Mouse (Mus musculus) spleen, embryonic (tissue): Measurements from ENCODE around the gene Acy3.
"Not testable (repeated sequence)": the region's sequence is repeated elsewhere in the genome, so short reads cannot be mapped to it uniquely, and the experiment has no call there.

Source experiments
- CTCF ChIA-PET: fragments of 350-600 bp; sonication (Branson Sonifier 250); formaldehyde crosslinking; loops from one replicate; lab custom pipeline; 2022; lab: Charles Lee

The Acy3 gene

DNA sequence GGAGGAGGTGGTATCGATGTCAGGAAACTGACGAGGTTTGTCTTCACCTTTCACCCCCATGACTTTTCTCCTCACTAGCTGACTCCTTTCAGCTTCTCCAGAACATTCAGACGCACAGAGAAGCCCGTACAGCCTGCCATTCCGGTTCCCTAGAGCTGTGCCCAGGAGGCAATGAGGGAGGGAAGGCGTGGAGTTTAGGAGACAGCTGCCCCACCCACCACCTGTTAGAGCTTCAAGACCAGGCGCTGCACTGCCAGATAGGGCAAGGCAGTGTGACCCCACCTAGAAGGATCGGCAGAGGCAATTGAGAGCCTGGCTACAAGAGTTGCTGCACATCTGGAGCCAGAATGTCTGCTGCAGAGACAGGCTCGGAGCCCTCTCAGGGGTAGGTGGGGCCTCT, 14.1 kb upstream of the Acy3 start, which contains the start of gene Aldh3b2:
TSS of gene Aldh3b2 (plus strand) at position 100 of the 400 bp plus-strand sequence.
- CTCF ChIA-PET = interaction anchor here (0.6 kb wide), 1 partner anchor 123 kb away, joined by 3 read pairs; no protein-coding TSS in a partner anchor

DNA sequence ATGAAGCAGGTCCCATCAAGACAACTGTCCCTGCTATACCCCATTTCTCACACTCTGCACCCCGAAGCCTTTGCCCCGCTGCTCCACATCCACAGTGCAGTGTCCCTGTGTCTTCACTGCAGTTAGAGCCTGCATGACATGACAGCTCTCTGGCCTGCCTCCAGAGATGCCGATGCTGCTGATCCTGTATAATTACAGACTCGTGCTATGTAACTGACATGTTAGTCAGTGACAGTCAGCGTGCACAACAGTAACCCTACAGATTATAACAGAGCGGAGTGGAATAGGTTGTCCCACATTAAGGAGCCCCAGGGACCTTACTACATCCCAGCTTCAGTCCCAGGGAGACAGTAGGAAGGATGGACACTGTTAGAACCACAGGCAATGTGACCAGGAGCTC, 11.8 kb upstream of the Acy3 start:
- CTCF ChIA-PET = not testable (repeated sequence)

DNA sequence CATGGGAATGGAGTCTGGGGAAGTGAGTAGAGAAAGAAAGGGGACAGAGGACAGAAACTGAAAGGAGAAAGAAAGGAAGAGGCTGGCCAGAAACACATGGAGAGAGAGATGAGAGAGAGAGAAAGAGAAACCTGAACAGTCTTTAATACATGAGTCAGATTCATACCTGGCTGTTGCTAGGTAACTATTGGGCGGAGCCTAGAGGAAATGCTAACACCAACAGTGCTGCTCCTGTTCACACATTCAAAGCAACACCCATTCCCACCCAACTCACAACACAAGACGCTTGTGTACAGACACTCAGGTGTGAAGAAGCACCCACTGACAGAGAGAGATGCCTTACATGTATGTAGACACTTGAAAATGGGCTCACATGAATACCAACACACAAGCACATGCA, 10.5 kb upstream of the Acy3 start:
- CTCF ChIA-PET = no interaction called here

DNA sequence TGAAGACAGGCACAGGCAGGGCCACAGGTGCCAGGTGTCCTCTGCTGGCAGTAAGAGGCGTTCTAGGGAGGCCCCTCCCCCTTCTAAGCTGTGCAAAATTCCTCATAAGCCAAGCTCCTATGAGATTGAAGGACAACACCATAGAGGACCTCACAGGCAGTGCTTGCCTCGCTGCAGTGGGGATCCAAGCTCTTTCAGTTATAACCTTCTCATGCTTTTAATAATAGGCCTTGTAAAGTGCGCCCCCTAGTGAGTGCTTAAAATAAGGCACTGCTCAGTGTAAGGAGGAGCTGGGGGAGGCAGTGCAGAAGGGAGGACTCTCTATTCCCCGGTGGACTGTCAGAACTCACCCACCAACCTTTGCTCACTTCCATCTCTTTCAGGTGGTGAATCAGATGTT, 6.1 kb upstream of the Acy3 start:
- CTCF ChIA-PET = interaction anchor here (0.5 to 1.3 kb wide), 7 partner anchors 9 to 90 kb away, joined by 3 to 11 read pairs (median 3); no protein-coding TSS in a partner anchor

DNA sequence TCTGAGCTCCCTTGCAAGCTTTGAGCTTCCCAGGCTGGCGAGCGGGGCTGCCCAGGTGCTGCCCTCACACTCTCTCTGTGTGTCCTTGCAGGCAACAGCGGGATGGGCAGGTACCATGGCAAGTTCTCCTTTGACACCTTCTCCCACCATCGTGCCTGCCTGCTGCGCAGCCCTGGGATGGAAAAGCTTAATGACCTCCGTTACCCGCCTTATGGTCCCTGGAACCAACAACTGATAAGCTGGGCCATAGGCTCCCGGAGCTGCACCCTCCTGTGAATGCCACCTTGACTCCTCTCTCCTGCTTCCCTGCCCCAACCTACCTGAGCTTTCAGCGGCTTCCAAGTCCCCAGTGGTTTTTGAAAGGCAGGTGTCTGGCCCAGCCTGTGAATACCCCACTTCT, 5.5 kb upstream of the Acy3 start:
- CTCF ChIA-PET = interaction anchor here (0.5 to 1.3 kb wide), 7 partner anchors 10 to 91 kb away, joined by 3 to 11 read pairs (median 3); no protein-coding TSS in a partner anchor

DNA sequence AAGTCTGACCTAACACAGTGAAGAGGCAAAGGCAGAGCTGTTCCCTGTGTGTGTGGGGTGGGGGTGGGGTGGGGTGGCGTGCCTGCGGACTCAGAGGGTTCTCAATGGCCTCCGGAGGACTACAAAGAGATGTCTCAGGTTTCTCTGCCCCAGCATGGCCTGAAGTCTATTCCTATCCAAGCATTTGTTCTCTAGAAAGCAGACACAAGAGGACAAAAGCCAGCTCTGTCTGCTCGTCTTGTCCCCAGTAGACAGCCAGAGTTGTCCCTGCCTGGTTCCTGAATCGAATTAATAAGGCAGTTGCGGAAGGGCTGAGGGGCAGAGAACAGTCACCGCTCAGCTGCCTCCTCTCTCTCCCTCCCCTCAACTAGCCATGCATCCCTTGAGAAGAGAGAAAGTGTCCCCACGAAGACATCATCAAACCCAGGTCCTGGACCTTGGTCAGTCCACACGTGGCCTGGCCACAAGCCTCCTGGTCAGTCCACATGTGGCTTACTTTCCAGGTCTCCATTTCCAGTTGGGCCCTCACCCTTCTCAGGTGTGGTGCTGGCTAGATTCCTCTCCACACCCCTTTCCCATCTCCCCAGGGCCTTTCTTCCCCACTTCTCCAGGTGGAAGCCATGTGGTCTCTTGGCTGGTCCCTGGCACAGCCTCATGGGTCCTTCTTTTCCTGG, 2.7 kb upstream of the Acy3 start:
- CTCF ChIA-PET = no interaction called here

DNA sequence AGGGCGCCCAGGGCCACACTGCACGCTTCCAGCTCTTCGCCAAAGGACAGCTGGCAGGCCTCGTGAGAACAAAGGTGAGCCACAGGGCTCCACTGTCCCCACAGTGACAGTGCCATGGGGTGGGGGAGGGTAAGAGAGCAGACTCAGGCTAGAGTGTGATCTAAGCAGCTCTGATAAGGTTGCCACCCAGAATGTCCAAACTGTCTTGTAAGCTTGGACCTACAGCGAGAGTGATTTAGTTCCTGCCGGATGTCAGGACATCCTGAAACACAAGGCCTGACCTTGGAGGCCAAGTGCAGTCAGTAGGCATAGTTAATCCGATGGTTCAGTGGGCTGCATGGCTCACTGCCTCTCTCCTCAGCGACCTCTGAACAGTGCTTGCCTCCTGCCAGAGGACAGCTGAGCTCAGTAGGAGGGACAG, 1.1 kb upstream of the Acy3 start:
- CTCF ChIA-PET = interaction anchor here (0.5 to 1.7 kb wide), 3 partner anchors 10 to 329 kb away, joined by 3 to 4 read pairs (median 3); no protein-coding TSS in a partner anchor

DNA sequence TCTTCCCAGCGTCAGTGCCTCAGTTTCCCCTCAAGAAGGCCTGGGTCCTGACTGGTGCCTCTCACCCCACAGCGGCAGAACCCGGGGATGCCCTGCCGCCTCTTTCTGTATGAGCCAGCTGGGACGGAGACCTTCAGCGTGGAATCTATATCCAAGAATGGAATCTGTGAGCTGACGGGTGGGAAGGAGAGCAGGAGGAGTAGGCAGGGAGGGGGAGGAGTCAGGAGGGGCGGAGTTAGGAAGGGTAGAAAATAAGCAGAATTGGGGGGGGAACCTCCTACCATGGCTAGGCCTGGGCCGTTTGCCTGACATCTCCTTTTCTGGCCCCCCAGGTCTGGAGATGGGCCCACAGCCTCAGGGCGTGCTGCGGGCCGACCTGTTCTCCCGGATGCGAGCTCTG, 1.7 kb downstream of the Acy3 start:
- CTCF ChIA-PET = interaction anchor here (1.1 kb wide), 1 partner anchor 64 kb away, joined by 4 read pairs; no protein-coding TSS in a partner anchor

DNA sequence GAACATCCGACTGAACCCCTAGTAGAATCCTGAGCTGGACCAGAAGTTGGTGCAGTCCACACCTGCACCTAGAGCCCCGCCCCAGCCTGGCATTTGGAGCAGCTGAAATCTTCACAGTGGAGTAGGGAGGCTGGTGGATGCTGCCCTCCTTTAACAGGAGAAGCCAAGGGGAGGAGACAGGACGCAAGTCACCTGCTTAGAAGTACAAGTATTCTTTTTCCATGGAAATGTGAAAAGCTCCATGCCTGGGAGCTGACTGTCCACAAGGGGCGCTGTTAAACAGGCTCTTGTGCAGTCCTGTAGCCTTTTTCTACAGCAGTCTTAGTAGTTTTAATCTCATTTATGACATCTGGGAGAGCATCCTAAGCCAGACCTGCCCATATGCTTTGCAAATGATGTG, 2.4 kb downstream of the Acy3 start:
- CTCF ChIA-PET = no interaction called here

DNA sequence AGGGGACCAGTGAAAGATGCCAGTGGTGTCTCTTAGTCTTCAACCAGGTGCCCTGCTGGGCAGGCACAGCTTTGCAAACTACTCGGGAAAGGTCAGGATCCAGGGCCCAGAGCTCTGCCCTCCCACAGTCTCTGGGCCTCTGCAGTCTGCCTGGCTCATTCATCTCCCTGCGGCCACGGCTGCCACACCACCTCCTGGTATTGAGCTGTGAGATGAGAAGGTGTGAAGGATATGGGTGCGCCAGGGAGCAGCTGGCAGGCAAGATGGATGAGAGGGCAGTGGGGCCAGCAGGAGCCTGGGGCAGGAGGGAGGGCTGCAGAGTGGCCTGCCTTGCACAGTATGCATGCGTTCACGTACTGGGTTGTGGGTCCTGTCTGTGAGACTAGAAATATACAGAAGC, 4.4 kb downstream of the Acy3 start:
- CTCF ChIA-PET = interaction anchor here (0.9 kb wide), 1 partner anchor 10 kb away, joined by 3 read pairs; no protein-coding TSS in a partner anchor

DNA sequence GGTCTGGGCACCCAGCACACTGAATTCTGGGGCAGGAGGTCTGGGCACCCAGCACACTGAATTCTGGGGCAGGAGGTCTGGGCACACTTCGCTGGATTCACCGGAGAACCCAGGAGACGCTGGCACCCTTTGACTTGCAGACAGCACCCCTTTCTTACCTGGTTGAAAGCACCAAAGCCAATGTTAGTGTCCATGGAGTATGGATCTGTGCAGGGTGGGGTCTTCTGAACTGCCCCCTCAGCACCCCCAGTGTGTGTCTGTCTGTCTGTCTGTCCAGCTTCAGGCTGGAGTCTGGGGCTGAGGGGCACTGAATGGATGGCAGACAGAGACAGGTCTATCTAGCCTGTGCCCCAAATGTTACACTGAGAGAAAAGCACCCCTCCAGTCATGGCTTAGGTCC, 5.2 kb downstream of the Acy3 start:
- CTCF ChIA-PET = no interaction called here

DNA sequence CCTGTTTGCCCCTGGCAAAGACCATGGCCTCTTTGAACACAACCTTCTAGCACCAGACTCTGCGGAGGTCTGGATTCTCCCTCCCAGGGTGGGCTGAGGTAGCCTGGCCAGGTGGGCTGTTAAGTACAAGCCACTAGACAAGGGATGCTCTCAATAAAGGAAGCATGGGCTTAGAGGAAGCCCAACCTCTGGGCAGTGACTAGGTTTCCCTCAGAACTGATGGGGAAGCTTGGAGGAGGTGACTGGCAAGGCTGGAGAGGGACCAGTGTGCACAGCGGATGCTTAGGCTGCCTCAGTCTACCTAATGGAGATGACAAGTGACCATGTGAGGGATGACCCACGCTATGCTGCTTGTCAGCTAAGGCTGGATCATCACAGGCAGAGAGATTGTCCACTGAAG, 5.6 kb downstream of the Acy3 start:
- CTCF ChIA-PET = no interaction called here

DNA sequence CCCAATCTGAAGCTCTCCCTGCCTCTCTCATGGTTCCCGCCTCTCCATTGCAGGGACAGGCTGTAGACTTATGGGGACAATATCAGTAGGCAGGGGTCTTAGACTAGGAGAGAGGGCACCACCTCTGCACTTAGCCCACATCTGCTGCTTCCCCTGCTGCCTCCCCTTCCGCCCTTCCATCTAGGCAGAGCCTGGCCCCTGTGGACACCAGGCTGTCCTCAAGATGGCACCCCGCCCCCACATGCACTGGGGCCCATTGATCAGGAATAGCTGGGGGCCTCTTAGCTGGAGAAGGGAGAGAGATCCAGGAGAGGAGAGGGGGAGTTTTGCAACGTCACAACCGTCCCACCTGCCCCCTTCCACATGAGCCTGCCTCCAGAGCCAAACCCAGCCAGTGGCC, 6.0 kb downstream of the Acy3 start, which contains the start of gene Tbx10:
TSS of gene Tbx10 (plus strand) at position 337 of the 400 bp plus-strand sequence.
- CTCF ChIA-PET = no interaction called here

DNA sequence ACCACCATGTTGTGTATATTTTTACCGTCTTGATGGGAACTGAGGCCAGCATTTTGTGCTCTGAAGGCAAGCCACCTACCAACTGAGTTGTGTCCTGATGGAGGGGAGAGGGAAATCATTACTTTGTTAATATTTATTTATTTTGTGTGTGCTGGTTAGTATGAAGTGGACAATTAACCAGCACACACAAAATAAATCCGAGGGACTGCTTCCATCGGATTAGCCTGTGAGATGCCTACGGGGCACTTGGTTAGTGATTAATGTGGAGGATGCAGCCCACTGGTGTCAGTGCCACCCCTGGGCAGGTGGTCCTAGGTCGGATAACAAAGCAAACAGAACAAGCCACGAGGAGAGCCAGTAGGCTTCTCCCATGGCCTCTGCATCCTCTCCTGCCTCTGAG, 8.6 kb downstream of the Acy3 start:
- CTCF ChIA-PET = interaction anchor here (0.7 kb wide), 1 partner anchor 90 kb away, joined by 7 read pairs; no protein-coding TSS in a partner anchor

DNA sequence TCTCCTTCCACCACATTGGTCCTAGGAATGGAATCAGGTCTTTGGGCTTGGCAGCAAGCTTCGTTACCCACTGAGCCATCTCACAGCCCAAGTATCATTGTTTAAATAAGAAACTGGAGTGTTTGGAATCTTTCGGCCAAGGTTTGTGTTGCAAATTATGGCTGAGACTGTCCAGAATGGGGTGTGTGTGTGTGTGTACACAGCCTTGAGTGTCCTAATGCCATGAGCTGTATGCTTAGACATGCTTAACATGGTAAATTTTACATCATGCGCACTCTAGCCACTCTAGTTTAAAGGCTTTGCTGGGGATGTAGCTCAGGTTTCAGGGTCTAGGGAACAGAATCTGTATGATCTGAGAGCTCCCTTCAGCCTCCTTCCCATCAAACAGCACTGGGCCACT, 9.1 kb downstream of the Acy3 start:
- CTCF ChIA-PET = interaction anchor here (0.7 to 1.1 kb wide), 2 partner anchors 9 to 91 kb away, joined by 3 to 7 read pairs; partner anchors contain the start of gene Acy3

DNA sequence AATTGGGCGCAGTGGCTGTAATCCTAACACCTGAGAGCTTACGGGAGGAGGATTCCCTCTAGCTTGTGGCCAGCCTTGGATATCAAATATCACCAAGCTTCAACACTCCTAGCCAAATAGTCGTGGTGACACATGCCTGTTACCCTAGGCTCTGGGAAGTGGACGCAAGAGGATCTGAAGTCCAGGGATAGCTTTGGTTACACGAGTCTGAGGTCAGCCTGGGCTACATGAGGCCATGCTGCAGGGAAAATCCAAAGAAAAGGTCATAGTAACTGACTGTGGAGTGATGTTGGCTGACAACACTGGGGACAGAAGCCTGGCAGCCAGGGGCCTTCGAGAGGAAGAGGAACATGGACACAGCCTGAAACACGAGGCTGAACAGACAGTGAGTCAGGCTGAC, 9.7 kb downstream of the Acy3 start:
- CTCF ChIA-PET = interaction anchor here (1.1 kb wide), 1 partner anchor 10 kb away, joined by 3 read pairs; the partner anchor contains the start of gene Acy3

DNA sequence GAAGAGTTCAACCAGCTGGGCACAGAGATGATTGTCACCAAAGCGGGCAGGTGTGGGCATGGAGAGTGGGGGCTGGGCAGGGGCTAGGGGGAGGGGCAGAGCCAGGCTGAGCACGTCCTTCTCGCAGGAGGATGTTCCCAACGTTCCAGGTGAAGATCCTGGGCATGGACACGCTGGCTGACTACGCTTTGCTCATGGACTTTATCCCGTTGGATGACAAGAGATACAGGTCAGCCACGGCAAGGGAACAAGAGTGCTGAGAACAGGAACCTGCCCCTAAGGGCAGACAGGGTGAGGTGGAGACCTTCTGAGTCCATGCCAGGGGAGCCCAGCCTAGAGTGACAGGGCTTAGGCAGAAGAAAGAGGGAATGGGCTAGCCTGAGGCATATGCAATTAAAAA, 10.4 kb downstream of the Acy3 start:
- CTCF ChIA-PET = no interaction called here

DNA sequence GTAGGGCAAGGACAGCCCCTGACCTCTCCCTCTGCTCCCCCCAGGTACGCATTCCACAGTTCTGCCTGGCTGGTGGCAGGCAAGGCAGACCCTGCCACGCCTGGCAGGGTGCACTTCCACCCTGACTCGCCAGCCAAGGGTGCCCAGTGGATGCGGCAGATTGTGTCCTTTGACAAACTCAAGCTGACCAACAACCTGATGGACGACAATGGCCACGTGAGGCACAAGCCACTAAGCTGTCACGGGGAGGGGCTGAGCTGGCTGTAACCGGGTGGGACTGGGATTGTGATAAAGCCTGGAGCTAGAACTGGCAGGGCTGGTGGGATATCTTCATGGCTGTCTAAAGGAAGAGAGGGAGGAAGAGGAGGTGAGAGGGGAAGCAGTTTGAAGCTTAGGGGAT, 10.9 kb downstream of the Acy3 start:
- CTCF ChIA-PET = no interaction called here

DNA sequence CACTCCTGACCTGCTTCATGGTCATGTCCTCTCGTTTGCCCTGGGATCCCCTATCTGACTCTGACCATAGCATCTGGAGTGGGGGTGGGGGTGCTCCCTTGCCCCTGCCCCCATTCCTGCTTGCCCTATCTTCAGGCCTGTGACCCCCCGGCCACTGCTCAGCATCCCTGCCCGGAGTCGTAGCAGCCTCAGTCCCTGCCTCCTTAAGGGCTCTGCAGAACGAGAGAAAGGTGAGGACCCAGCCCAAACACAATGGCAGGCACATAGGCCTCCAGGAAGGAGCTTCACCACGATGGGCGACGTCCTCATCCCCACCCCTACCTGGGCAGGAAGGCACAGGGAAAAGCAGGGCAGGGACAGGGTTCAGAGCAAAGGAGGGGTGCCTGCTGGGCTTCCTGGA, 12.0 kb downstream of the Acy3 start:
- CTCF ChIA-PET = no interaction called here

DNA sequence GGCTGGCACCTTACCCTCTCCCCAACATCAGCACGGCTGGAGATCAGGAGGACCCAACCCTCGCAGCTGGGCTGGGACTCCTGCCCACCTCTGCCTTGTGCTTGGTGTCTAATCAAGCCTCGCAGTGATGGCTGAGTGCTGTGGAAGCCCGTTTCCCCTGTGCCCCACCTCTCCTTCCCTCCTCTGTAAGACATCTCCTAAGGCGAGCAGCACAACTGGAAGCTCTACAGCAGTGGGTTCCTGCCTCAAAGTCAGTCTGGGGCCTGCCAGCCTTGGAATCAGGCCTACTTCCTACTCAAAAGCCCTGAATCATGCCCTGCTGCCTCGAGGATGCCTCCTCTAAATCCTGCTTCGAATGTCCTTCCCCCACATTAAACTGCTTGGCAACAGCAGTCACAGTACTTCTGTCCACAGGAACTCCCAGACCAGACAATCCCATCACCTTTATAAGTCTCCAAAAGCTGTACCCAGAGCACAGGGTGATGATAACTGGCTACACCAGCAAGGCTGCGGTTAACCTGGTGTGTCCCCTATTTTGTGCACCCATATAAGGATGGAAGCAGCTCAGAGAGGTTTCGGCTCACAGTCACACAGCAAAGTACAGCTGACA, 12.9 kb downstream of the Acy3 start:
- CTCF ChIA-PET = no interaction called here

DNA sequence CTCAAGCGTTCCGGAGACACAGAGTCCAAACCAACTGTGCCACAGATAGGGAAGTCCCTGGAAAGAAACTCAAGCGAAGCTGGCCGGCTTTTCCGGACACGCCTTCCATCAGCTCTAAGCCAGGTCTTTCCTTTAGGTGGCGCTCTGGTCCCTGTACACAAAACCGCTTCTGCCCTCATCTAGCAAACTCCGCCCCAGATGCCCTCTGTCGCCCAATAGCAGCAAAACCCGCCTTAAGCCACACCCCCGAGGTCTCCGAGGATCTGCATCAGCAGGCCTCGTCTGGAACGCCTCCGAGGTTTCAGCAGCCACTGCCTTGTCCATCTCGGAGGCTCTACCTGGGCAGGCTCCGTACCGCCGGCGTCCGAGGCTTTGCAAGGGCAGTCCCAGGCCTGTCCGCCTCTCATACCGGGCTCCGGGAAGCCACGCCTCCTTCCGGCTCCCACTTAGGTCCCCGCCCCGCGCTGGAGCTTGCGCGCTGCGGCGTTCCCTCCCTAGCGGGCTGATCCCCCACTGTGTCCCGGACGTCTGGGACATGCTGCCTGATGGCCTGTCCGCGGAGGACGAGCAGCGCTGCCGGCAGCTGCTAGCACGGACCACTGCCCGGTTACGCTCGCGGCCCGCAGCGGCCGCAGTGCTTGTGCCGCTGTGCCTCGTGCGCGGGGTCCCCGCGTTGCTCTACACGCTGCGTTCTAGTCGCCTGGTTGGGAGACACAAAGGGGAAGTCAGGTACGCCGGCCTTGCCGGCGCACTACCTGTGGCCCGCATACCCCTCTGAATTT, 13.9 kb downstream of the Acy3 start, which contains the start of the genes Nudt8 and Gm49405:
TSS of gene Nudt8 (plus strand) at position 462 of the 782 bp plus-strand sequence.
TSS of gene Gm49405 (plus strand) at position 508 of the 782 bp plus-strand sequence.
- CTCF ChIA-PET = interaction anchor here (0.6 to 1.4 kb wide), 5 partner anchors 11 to 295 kb away, joined by 3 to 12 read pairs (median 4); no protein-coding TSS in a partner anchor
